Mouse (Mus musculus): Measurements from ENCODE around the gene Lrrfip1.

DNA sequence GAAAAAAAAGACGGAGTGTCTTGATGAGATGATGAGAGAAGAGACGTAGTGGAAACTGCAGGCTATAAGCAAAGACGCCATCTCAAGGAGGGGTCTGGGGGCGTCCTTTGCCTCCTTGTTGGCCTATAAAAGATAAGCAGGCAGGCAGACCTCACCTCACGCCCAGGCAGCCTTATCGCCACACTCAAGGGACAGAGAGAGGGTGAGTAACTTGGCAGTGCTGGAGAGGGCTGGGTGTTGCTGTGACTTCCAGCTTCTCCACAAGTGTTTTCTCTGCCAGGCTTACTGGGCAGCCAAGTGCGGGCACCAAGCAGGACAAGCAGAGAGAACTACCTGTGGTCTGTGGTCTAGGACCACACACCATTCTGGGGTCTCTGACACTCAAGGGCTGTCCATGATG lies 46.9 kb upstream of the Lrrfip1 start:
- TF ChIP-seq POLR2A (IDR thresholded peaks at IDR 0.05; ENCODE audit: borderline replicate concordance, low read depth, low read length) (no peak), CTCF (IDR thresholded peaks at IDR 0.05; ENCODE audit: low read depth, low read length) (no peak)

Measured in bone marrow macrophage, adult 2 months (primary cell).